Mouse (Mus musculus) bone marrow macrophage, adult 2 months (primary cell): ENCODE data around the gene Cers6.

Source experiments
- CTCF ChIP-seq: IDR thresholded peaks from 2 replicates; pipeline ENCODE4 v1.5.1; 2012; ENCODE audit warnings: low read depth, mild to moderate bottlenecking, low read length, moderate library complexity
- POLR2A ChIP-seq: IDR thresholded peaks from 2 replicates; pipeline ENCODE4 v1.6.1; 2012; ENCODE audit warnings: mild to moderate bottlenecking, low read depth, low read length, borderline replicate concordance

DNA sequence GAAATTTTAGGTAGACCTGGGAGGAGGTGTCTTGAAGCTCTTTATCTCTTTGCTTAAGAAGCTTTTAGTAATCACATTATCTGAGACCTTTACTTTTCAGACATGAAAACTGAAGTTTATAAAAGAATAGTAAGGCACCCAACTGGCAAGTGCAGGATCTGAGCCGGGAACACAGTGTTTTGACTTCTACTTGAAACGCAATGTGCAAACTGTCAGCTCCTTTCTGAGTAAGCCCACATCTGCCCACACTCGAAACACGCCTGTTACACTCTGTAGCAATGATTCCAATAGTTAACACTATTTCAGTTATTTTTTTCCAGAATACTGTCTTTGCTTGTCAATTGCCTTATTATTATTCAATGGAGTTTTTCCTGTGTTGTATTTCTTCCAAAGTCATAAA lies 235.6 kb downstream of the Cers6 start:
- no peak for TF ChIP-seq CTCF
- TF ChIP-seq POLR2A = no peak
